Mouse (Mus musculus) adrenal gland, adult 8-10 months (tissue): Measurements from ENCODE around the gene Omd. TPM values are rescaled to one million over a fixed set of nuclear protein-coding genes. Genes with fewer than 3 reads are reported as not detected.

Experiments used
- DNase-seq: peaks from one replicate; pipeline ENCODE4 v3.0.0; 2022
- total RNA-seq, 4 experiments: library from RNA; stranded (reverse); gene quantifications; 2 replicates each; pipeline ENCODE4 v1.2.4; 2022

Gene Omd
- total RNA-seq, 4 experiments from 2014 or later: 3.1 to 6.9 (median 5.5) TPM

GRCm38 (mm10) chr13:49608589-49609322 lies 26.5 kb downstream of the Omd start:
- no peak for DNase-seq

GRCm38 (mm10) chr13:49617021-49617420 lies 34.8 kb downstream of the Omd start:
- no peak for DNase-seq

GRCm38 (mm10) chr13:49618365-49618764 lies 36.1 kb downstream of the Omd start:
- DNase-seq: no peak

GRCm38 (mm10) chr13:49623216-49623615 lies 41.0 kb downstream of the Omd start:
- no peak for DNase-seq

GRCm38 (mm10) chr13:49628167-49628566 lies 45.9 kb downstream of the Omd start:
- DNase-seq: no peak

GRCm38 (mm10) chr13:49629076-49629475 lies 46.8 kb downstream of the Omd start:
- no peak for DNase-seq

GRCm38 (mm10) chr13:49639965-49640364 lies 57.7 kb downstream of the Omd start:
- no peak for DNase-seq

Other genes starting within 250 kb of the Omd start
- gene Bicd2, start 240.9 kb upstream of the Omd start, total RNA-seq: 10 to 100 TPM; 37.2 to 48.4 (median 40.9) TPM
- 10 to 100 TPM; 38.1 to 43.5 (median 39.4) TPM for gene Ippk, start 161.2 kb upstream of the Omd start, total RNA-seq
- gene Tes3-ps, start 89.1 kb upstream of the Omd start, total RNA-seq: 1 to 10 TPM; 1.5 to 2.2 (median 1.7) TPM
- 10 to 100 TPM in 1 of 4 experiments, 1 to 10 TPM in 3; 6.0 to 10.1 (median 7.9) TPM for gene Ecm2, start 77.7 kb upstream of the Omd start, total RNA-seq
- gene Aspn, start 38.0 kb upstream of the Omd start, total RNA-seq: 1 to 10 TPM; 2.0 to 5.8 (median 2.9) TPM
- 10 to 100 TPM; 52.2 to 83.6 (median 61.4) TPM for gene Ogn, start 25.6 kb downstream of the Omd start, total RNA-seq
- gene Cenpp, start 70.3 kb downstream of the Omd start, total RNA-seq: 1 to 10 TPM in 2 of 4 experiments, under 1 TPM in 2; 0.58 to 1.1 (median 0.96) TPM
- gene Nol8, start 70.6 kb downstream of the Omd start, total RNA-seq: 10 to 100 TPM; 17.9 to 23.1 (median 21.0) TPM
- gene Iars, start 99.6 kb downstream of the Omd start, total RNA-seq: 10 to 100 TPM; 57.4 to 85.3 (median 75.1) TPM
- gene Gm30302, start 216.5 kb downstream of the Omd start, total RNA-seq: not detected